Comparison of ENCODE assay signal across 11 mouse cellular contexts in the genomic region with DNA sequence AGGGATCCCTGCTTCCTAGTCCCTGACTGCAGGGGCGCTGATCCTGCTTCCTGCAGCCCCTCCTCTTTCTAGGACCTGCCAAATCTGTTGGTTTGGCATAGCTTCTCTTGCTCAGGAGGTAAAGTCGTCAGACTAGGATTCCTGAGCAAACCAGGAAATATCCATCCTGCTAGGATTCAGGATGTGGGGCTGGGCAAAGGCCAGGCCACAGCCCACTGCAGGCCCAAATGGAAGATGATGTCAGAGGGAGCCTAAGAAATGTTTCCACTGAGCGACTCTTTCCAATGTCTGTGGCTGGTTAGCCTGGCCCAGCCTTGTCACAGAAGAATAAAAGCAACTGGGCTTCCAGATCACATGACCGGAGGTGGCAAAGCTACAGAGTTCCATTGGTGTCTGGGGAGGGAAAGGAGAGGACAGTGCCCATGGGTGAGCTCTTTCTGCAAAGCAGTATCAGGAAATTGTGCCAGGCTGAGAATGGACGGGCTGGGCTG. TPM values are rescaled to one million over a fixed set of nuclear protein-coding genes. Genes with fewer than 3 reads are reported as not detected.
A peak's percentile ranks its signal among the peaks of the same experiment; 100 is the strongest.
DNase-seq lines count a peak whose midpoint lies in the region; ATAC-seq and TF ChIP-seq lines count a peak whose summit lies in the region.
"Had no signal": no experiment of that assay in that cellular context is flagged by ENCODE, and none has a peak within 500 bp of the region (broad histone marks: within the 10 kb centered on the region; RNA-seq: fewer than 3 reads in every experiment).

No protein-coding gene starts in this region.

- H3K4me3 ChIP-seq in layer of hippocampus, adult 2 months = no peak overlapping the region
- H3K4me3 ChIP-seq in embryonic facial prominence, embryonic 15.5 days (replicated peaks) = no peak overlapping the region
- no peak overlapping the region for H3K4me3 ChIP-seq in intestine, embryonic 15.5 days (replicated peaks)
- H3K4me3 ChIP-seq in midbrain, embryonic 14.5 days (replicated peaks; ENCODE audit: low read depth, low read length) = no peak overlapping the region
- no peak overlapping the region for H3K4me3 ChIP-seq in forebrain, embryonic 11.5 days (ENCODE audit: low read depth, low read length)
- H3K4me3 ChIP-seq: megakaryocyte, embryonic 14.5 days had no signal

- DNase-seq in layer of hippocampus, adult 2 months (ENCODE audit: low spot score in 2 of 2) = no peak
- DNase-seq in layer of hippocampus, adult 9-10 months (ENCODE audit: low spot score) = no peak
- DNase-seq in skeletal muscle tissue, adult 2 months (ENCODE audit: low read depth, low spot score) = peak; percentile 59
- DNase-seq in midbrain, embryonic 14.5 days = no peak
- no peak for DNase-seq in forebrain, embryonic 11.5 days (ENCODE audit: low spot score)
- DNase-seq in left cerebral cortex, adult 9 months (ENCODE audit: low spot score in 2 of 2) = no peak
- DNase-seq: thymus, adult 2 months had no signal

- peaks cover 18% of the 10 kb centered on the region for H3K4me1 ChIP-seq in embryonic facial prominence, embryonic 15.5 days
- H3K4me1 ChIP-seq in intestine, embryonic 15.5 days (replicated peaks) = peaks cover 12% of the 10 kb centered on the region
- H3K4me1 ChIP-seq in midbrain, embryonic 14.5 days (ENCODE audit: control insufficient read depth, insufficient read depth, low read length) = 0 out of 2 replicates have a peak, but pooled peaks cover 8% of the 10 kb centered on the region
- no peaks in the 10 kb centered on the region for H3K4me1 ChIP-seq in forebrain, embryonic 11.5 days (replicated peaks; ENCODE audit: control insufficient read depth, insufficient read depth, low read length)

- 0 out of 2 replicates have a peak overlapping the region, but pooled peaks have one; percentile 10 for H3K4me2 ChIP-seq in embryonic facial prominence, embryonic 15.5 days (replicated peaks)
- H3K4me2 ChIP-seq in intestine, embryonic 15.5 days (replicated peaks) = no peak overlapping the region
- no peak overlapping the region for H3K4me2 ChIP-seq in midbrain, embryonic 14.5 days (ENCODE audit: low read length)
- no peak overlapping the region for H3K4me2 ChIP-seq in forebrain, embryonic 11.5 days (ENCODE audit: low read depth, low read length, severe bottlenecking)

- ATAC-seq in embryonic facial prominence, embryonic 15.5 days (ENCODE audit: insufficient number of reproducible peaks, low FRiP score, low TSS enrichment, low read depth) = peak; percentile 81
- ATAC-seq in intestine, embryonic 15.5 days = peak; percentile 58; the same call in 1 of the 2 replicates
- no peak for ATAC-seq in midbrain, embryonic 14.5 days (ENCODE audit: low FRiP score, low TSS enrichment)
- no peak for ATAC-seq in forebrain, embryonic 11.5 days (replicated peaks; ENCODE audit: low FRiP score)

- 0 out of 2 replicates have a peak overlapping the region, but pooled peaks have one; percentile 19 for H3K27ac ChIP-seq in layer of hippocampus, adult 2 months
- H3K27ac ChIP-seq in embryonic facial prominence, embryonic 15.5 days (replicated peaks) = peak overlapping the region; percentile 82
- peak overlapping the region; percentile 44 for H3K27ac ChIP-seq in intestine, embryonic 15.5 days
- no peak overlapping the region for H3K27ac ChIP-seq in midbrain, embryonic 14.5 days (replicated peaks; ENCODE audit: low read depth, low read length)
- H3K27ac ChIP-seq in forebrain, embryonic 11.5 days (ENCODE audit: low read depth, low read length) = no peak overlapping the region

- H3K9me3 ChIP-seq in embryonic facial prominence, embryonic 15.5 days (replicated peaks) = no peaks in the 10 kb centered on the region
- no peaks in the 10 kb centered on the region for H3K9me3 ChIP-seq in intestine, embryonic 15.5 days
- H3K9me3 ChIP-seq in midbrain, embryonic 14.5 days (ENCODE audit: control insufficient read depth, low read length) = no peaks in the 10 kb centered on the region
- no peaks in the 10 kb centered on the region for H3K9me3 ChIP-seq in forebrain, embryonic 11.5 days (ENCODE audit: control insufficient read depth, low read length)
- H3K9me3 ChIP-seq: megakaryocyte, embryonic 14.5 days had no signal

- H3K36me3 ChIP-seq in embryonic facial prominence, embryonic 15.5 days = no peaks in the 10 kb centered on the region
- H3K36me3 ChIP-seq in intestine, embryonic 15.5 days = no peaks in the 10 kb centered on the region
- no peaks in the 10 kb centered on the region for H3K36me3 ChIP-seq in midbrain, embryonic 14.5 days (ENCODE audit: control insufficient read depth, insufficient read depth, low read length)
- no peaks in the 10 kb centered on the region for H3K36me3 ChIP-seq in forebrain, embryonic 11.5 days (ENCODE audit: control insufficient read depth, insufficient read depth, low read length)

- no peaks in the 10 kb centered on the region for H3K27me3 ChIP-seq in embryonic facial prominence, embryonic 15.5 days
- H3K27me3 ChIP-seq in intestine, embryonic 15.5 days (replicated peaks) = no peaks in the 10 kb centered on the region
- no peaks in the 10 kb centered on the region for H3K27me3 ChIP-seq in midbrain, embryonic 14.5 days (ENCODE audit: control insufficient read depth, insufficient read depth, low read length)
- no peaks in the 10 kb centered on the region for H3K27me3 ChIP-seq in forebrain, embryonic 11.5 days (ENCODE audit: control insufficient read depth, insufficient read depth, low read length)

- no peak overlapping the region for H3K9ac ChIP-seq in embryonic facial prominence, embryonic 15.5 days
- H3K9ac ChIP-seq in intestine, embryonic 15.5 days = no peak overlapping the region; the same call in 1 of the 2 replicates
- H3K9ac ChIP-seq in midbrain, embryonic 14.5 days (replicated peaks; ENCODE audit: low read length) = no peak overlapping the region
- no peak overlapping the region for H3K9ac ChIP-seq in forebrain, embryonic 11.5 days (ENCODE audit: low read length)

- 32% methylated on average over 5 of the region's 5 CpGs for WGBS in embryonic facial prominence, embryonic 15.5 days
- WGBS in intestine, embryonic 15.5 days = 41% methylated on average over 5 of the region's 5 CpGs
- WGBS in midbrain, embryonic 14.5 days = 51% methylated on average over 5 of the region's 5 CpGs
- 38% methylated on average over 5 of the region's 5 CpGs for WGBS in forebrain, embryonic 11.5 days

- TF ChIP-seq CTCF in layer of hippocampus, adult 2 months (conservative IDR thresholded peaks at IDR 0.05) = no peak

RNA-seq across cellular contexts. Expression of a gene that starts 7.0 kb away (rescaled TPM):
- 1 to 10 TPM; 1.6 to 1.9 TPM for total RNA-seq in layer of hippocampus, adult 2 months (2021)
- 12.3 and 12.5 TPM in 2 replicates for polyA plus RNA-seq in embryonic facial prominence, embryonic 15.5 days (2015; fragmentation: Nextera tagmentation; extraction: Ambion mirVana)
- 5.4 and 6.4 TPM in 2 replicates for polyA plus RNA-seq in intestine, embryonic 15.5 days (2015; fragmentation: Nextera tagmentation; extraction: Ambion mirVana)
- polyA plus RNA-seq in midbrain, embryonic 14.5 days (2014; fragmentation: Nextera tagmentation; extraction: Ambion mirVana) = 5.4 and 6.0 TPM in 2 replicates
- polyA plus RNA-seq in forebrain, embryonic 11.5 days (2014; fragmentation: Nextera tagmentation; extraction: Ambion mirVana) = 3.8 and 3.9 TPM in 2 replicates

RNA-seq across cellular contexts. Expression of a gene that starts 29.7 kb away (rescaled TPM):
- total RNA-seq in layer of hippocampus, adult 2 months (2021) = 10 to 100 TPM; 84.2 to 98.5 TPM
- polyA plus RNA-seq in embryonic facial prominence, embryonic 15.5 days (2015; fragmentation: Nextera tagmentation; extraction: Ambion mirVana) = 154 and 161 TPM in 2 replicates
- 210 and 225 TPM in 2 replicates for polyA plus RNA-seq in intestine, embryonic 15.5 days (2015; fragmentation: Nextera tagmentation; extraction: Ambion mirVana)
- 171 and 174 TPM in 2 replicates for polyA plus RNA-seq in midbrain, embryonic 14.5 days (2014; fragmentation: Nextera tagmentation; extraction: Ambion mirVana)
- polyA plus RNA-seq in forebrain, embryonic 11.5 days (2014; fragmentation: Nextera tagmentation; extraction: Ambion mirVana) = 188 and 195 TPM in 2 replicates

RNA-seq across cellular contexts. Expression of a gene that starts 57.5 kb away (rescaled TPM):
- total RNA-seq in layer of hippocampus, adult 2 months (2021) = 100 to 1,000 TPM in 1 of 2 experiments, 10 to 100 TPM in 1; 93.7 to 101 TPM
- 14.2 and 14.6 TPM in 2 replicates for polyA plus RNA-seq in embryonic facial prominence, embryonic 15.5 days (2015; fragmentation: Nextera tagmentation; extraction: Ambion mirVana)
- 8.4 and 8.8 TPM in 2 replicates for polyA plus RNA-seq in intestine, embryonic 15.5 days (2015; fragmentation: Nextera tagmentation; extraction: Ambion mirVana)
- 26.1 and 26.9 TPM in 2 replicates for polyA plus RNA-seq in midbrain, embryonic 14.5 days (2014; fragmentation: Nextera tagmentation; extraction: Ambion mirVana)
- 23.5 and 25.9 TPM in 2 replicates for polyA plus RNA-seq in forebrain, embryonic 11.5 days (2014; fragmentation: Nextera tagmentation; extraction: Ambion mirVana)

RNA-seq across cellular contexts. Expression of a gene that starts 57.7 kb away (rescaled TPM):
- total RNA-seq in layer of hippocampus, adult 2 months (2021) = under 1 TPM in 1 of 2 experiments, not detected in 1; 0.17 TPM
- polyA plus RNA-seq in embryonic facial prominence, embryonic 15.5 days (2015; fragmentation: Nextera tagmentation; extraction: Ambion mirVana) = 0.09 and 0.16 TPM in 2 replicates
- 0.30 TPM in 1 of 2 replicates, not detected in the other for polyA plus RNA-seq in intestine, embryonic 15.5 days (2015; fragmentation: Nextera tagmentation; extraction: Ambion mirVana)
- polyA plus RNA-seq in midbrain, embryonic 14.5 days (2014; fragmentation: Nextera tagmentation; extraction: Ambion mirVana) = 0.09 TPM in 1 of 2 replicates, not detected in the other
- polyA plus RNA-seq in forebrain, embryonic 11.5 days (2014; fragmentation: Nextera tagmentation; extraction: Ambion mirVana) = not detected in 2 replicates
- total RNA-seq: hematopoietic stem cell, adult 5-6 weeks had no signal

Comparison
In these comparisons a context has a peak if more than half of its experiments do, and no peak if none do; other contexts are left out.
1. H3K27ac ChIP-seq: peak in layer of hippocampus, adult 2 months (single experiment), embryonic facial prominence, embryonic 15.5 days (single experiment) and intestine, embryonic 15.5 days (single experiment); none in midbrain, embryonic 14.5 days (single experiment) and forebrain, embryonic 11.5 days (single experiment).
2. ATAC-seq: peak in embryonic facial prominence, embryonic 15.5 days (single experiment) and intestine, embryonic 15.5 days (single experiment); none in midbrain, embryonic 14.5 days (single experiment) and forebrain, embryonic 11.5 days (single experiment).